Mouse (Mus musculus): Measurements from ENCODE around the gene B3gnt9.

GRCm38 (mm10) chr8:105207675-105208273 lies 47.2 kb downstream of the B3gnt9 start:
- TF ChIP-seq ZC3H11A (IDR thresholded peaks at IDR 0.05; ENCODE audit: low read depth, low read length) (no peak), POLR2AphosphoS2 (IDR thresholded peaks at IDR 0.05; ENCODE audit: low read depth, low read length) (no peak), CTCF (conservative IDR thresholded peaks at IDR 0.05 in 1 of 2, IDR thresholded peaks at IDR 0.05 in 1 of 2; ENCODE audit: low read depth in 2 of 2, low read length in 2 of 2) (no peak), POLR2A (IDR thresholded peaks at IDR 0.05; ENCODE audit: low read depth, low read length) (no peak), ZMIZ1 (IDR thresholded peaks at IDR 0.05; ENCODE audit: low read depth, low read length) (no peak), MAX (IDR thresholded peaks at IDR 0.05; ENCODE audit: low read length) (no peak), RCOR1 (conservative IDR thresholded peaks at IDR 0.05; ENCODE audit: low read depth, low read length) (no peak), TCF12 (IDR thresholded peaks at IDR 0.05; ENCODE audit: low read depth, low read length) (no peak), ZKSCAN1 (IDR thresholded peaks at IDR 0.05; ENCODE audit: borderline replicate concordance, low read depth, low read length) (no peak), CHD1 (IDR thresholded peaks at IDR 0.05; ENCODE audit: low read depth, low read length) (no peak), CHD2 (IDR thresholded peaks at IDR 0.05; ENCODE audit: low read length) (no peak)
